Comparison of ENCODE assay signal across 9 mouse cellular contexts in genomic region chr9:66061656-66062055, GRCm38 (mm10). TPM values are rescaled to one million over a fixed set of nuclear protein-coding genes. Genes with fewer than 3 reads are reported as not detected.
A peak's percentile ranks its signal among the peaks of the same experiment; 100 is the strongest.
DNase-seq lines count a peak whose midpoint lies in the region; ATAC-seq lines count a peak whose summit lies in the region.
"Had no signal": no experiment of that assay in that cellular context is flagged by ENCODE, and none has a peak within 500 bp of the region (broad histone marks: within the 10 kb centered on the region; RNA-seq: fewer than 3 reads in every experiment).

No protein-coding gene starts in this region.

- H3K9ac ChIP-seq in forebrain, embryonic 12.5 days, result peak overlapping the region; percentile 82
- H3K9ac ChIP-seq in neural tube, embryonic 13.5 days, result peak overlapping the region; percentile 93

- peaks cover 40% of the 10 kb centered on the region for H3K36me3 ChIP-seq in forebrain, embryonic 12.5 days (replicated peaks)
- peaks cover 50% of the 10 kb centered on the region for H3K36me3 ChIP-seq in limb, embryonic 10.5 days
- peaks cover 42% of the 10 kb centered on the region for H3K36me3 ChIP-seq in neural tube, embryonic 13.5 days

- peak overlapping the region; percentile 69 for H3K4me3 ChIP-seq in forebrain, embryonic 12.5 days (replicated peaks)
- H3K4me3 ChIP-seq in limb, embryonic 10.5 days, result peak overlapping the region; percentile 89
- peak overlapping the region; percentile 69 for H3K4me3 ChIP-seq in neural tube, embryonic 13.5 days

- H3K4me1 ChIP-seq in forebrain, embryonic 12.5 days, result peaks cover 20% of the 10 kb centered on the region
- H3K4me1 ChIP-seq in limb, embryonic 10.5 days, result peaks cover 22% of the 10 kb centered on the region
- H3K4me1 ChIP-seq in neural tube, embryonic 13.5 days (replicated peaks), result peaks cover 26% of the 10 kb centered on the region

- H3K27me3 ChIP-seq in forebrain, embryonic 12.5 days, result peaks cover 1% of the 10 kb centered on the region; the same call in 1 of the 2 replicates
- peaks cover 7% of the 10 kb centered on the region; the same call in 1 of the 2 replicates for H3K27me3 ChIP-seq in limb, embryonic 10.5 days (ENCODE audit: low read depth, poor library complexity, severe bottlenecking)
- H3K27me3 ChIP-seq in neural tube, embryonic 13.5 days, result 0 out of 2 replicates have a peak, but pooled peaks cover 4% of the 10 kb centered on the region

- no peaks in the 10 kb centered on the region for H3K9me3 ChIP-seq in forebrain, embryonic 12.5 days
- no peaks in the 10 kb centered on the region for H3K9me3 ChIP-seq in limb, embryonic 10.5 days (replicated peaks)
- no peaks in the 10 kb centered on the region for H3K9me3 ChIP-seq in neural tube, embryonic 13.5 days

- H3K27ac ChIP-seq in forebrain, embryonic 12.5 days, result peak overlapping the region; percentile 68
- H3K27ac ChIP-seq in limb, embryonic 10.5 days, result 0 out of 2 replicates have a peak overlapping the region, but pooled peaks have one; percentile 95
- peak overlapping the region; percentile 89; the same call in 1 of the 2 replicates for H3K27ac ChIP-seq in neural tube, embryonic 13.5 days (replicated peaks)

- no peak for ATAC-seq in forebrain, embryonic 12.5 days (ENCODE audit: low FRiP score)
- no peak for ATAC-seq in neural tube, embryonic 13.5 days (ENCODE audit: low read depth)

- intact Hi-C loops in left cerebral cortex, postnatal 4 days (cut with DNase I), result no loop called here
- intact Hi-C loops in left cerebral cortex, postnatal 36 days (cut with DNase I), result loop anchor here (2.0 kb wide), 1 partner anchor 63 kb away; no protein-coding TSS in a partner anchor

- peak overlapping the region; percentile 68 for H3K4me2 ChIP-seq in forebrain, embryonic 12.5 days
- H3K4me2 ChIP-seq in neural tube, embryonic 13.5 days, result peak overlapping the region; percentile 83

- WGBS in forebrain, embryonic 12.5 days, result 88% methylated on average over 3 of the region's 3 CpGs
- WGBS in limb, embryonic 10.5 days, result 92% methylated on average over 3 of the region's 3 CpGs
- 81% methylated on average over 3 of the region's 3 CpGs for WGBS in neural tube, embryonic 13.5 days

- peak; percentile 38 for DNase-seq in left cerebral cortex, postnatal 4 days
- DNase-seq in left cerebral cortex, postnatal 36 days (ENCODE audit: low spot score in 2 of 2), result no peak
- no peak for DNase-seq in limb, embryonic 10.5 days (ENCODE audit: low spot score)
- no peak for DNase-seq in right cerebral cortex, adult 2 months (ENCODE audit: low spot score in 2 of 2)
- no peak for DNase-seq in embryo, embryonic 10 days (ENCODE audit: low spot score)
- DNase-seq in urinary bladder, postnatal 25 days (ENCODE audit: low spot score), result no peak
- DNase-seq: embryo, embryonic 11 days had no signal

RNA-seq across cellular contexts. Expression of gene Ppib, which starts 1.6 kb away (rescaled TPM):
- total RNA-seq in left cerebral cortex, postnatal 4 days (2021), result 100 to 1,000 TPM; 233 to 249 TPM
- 100 to 1,000 TPM; 172 to 181 TPM for total RNA-seq in left cerebral cortex, postnatal 36 days (2021)
- polyA plus RNA-seq in forebrain, embryonic 12.5 days (2016; fragmentation: Nextera tagmentation; extraction: Ambion mirVana), result 339 and 361 TPM in 2 replicates
- polyA plus RNA-seq in limb, embryonic 10.5 days (2016; fragmentation: Nextera tagmentation; extraction: Ambion mirVana), result 501 and 523 TPM in 2 replicates
- 420 and 438 TPM in 2 replicates for polyA plus RNA-seq in neural tube, embryonic 13.5 days (2015; fragmentation: Nextera tagmentation; extraction: Ambion mirVana)

RNA-seq across cellular contexts. Expression of gene Snx22, which starts 7.9 kb away (rescaled TPM):
- 1 to 10 TPM; 5.9 to 7.3 TPM for total RNA-seq in left cerebral cortex, postnatal 4 days (2021)
- total RNA-seq in left cerebral cortex, postnatal 36 days (2021), result 1 to 10 TPM; 3.3 to 4.1 TPM
- 3.3 and 4.0 TPM in 2 replicates for polyA plus RNA-seq in forebrain, embryonic 12.5 days (2016; fragmentation: Nextera tagmentation; extraction: Ambion mirVana)
- polyA plus RNA-seq in limb, embryonic 10.5 days (2016; fragmentation: Nextera tagmentation; extraction: Ambion mirVana), result 1.9 and 2.4 TPM in 2 replicates
- 5.3 and 6.6 TPM in 2 replicates for polyA plus RNA-seq in neural tube, embryonic 13.5 days (2015; fragmentation: Nextera tagmentation; extraction: Ambion mirVana)
